Mouse (Mus musculus) hematopoietic stem cell, adult 5-6 weeks (primary cell): ENCODE measurements around the gene Epb41l4b. TPM values are rescaled to one million over a fixed set of nuclear protein-coding genes. Genes with fewer than 3 reads are reported as not detected.

ENCODE experiments used
- ATAC-seq, 2 experiments: fragments of 125-278 bp in 1 of 2; replicated peaks in 1 of 2; 2 replicates each; pipeline ENCODE4 v1.8.0; 2016 to 2017; ENCODE audit warnings: inconsistent platforms in 2 of 2, mild to moderate bottlenecking in 2 of 2, moderate number of reproducible peaks in 2 of 2, low read depth in 1 of 2, moderate TSS enrichment in 1 of 2; ENCODE audit not compliant: low FRiP score in 2 of 2, poor library complexity in 2 of 2, severe bottlenecking in 2 of 2, insufficient read depth in 1 of 2, low TSS enrichment in 1 of 2
- total RNA-seq: library from RNA; stranded (forward); fragments of 172-1452, 232-1000 nt; gene quantifications from 2 replicates; pipeline ENCODE4 v1.2.3, GENCODE M21; 2017

Epb41l4b gene
- total RNA-seq, 1 experiment from 2014 or later = 36.3 TPM

DNA sequence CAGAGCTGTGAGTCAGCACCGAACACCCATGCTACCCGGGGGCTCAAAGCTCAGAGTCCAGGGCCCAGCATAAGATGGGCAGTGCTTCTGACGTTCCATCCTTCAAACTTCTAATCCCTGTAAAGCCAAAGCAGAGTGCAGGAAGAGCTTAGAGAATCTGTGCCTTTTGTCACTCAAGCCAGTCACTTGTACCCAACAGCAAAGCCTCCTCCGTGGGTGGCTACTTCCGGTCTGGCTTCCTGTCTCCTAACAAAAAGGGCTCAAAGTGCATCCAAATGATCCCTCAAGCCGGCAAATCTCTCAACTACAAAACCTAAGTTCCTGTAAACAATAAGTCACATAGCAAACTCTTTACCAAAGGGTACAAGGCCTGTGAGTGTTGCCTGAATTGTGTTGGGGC, 193.7 kb downstream of the Epb41l4b start:
- ATAC-seq = no peak

DNA sequence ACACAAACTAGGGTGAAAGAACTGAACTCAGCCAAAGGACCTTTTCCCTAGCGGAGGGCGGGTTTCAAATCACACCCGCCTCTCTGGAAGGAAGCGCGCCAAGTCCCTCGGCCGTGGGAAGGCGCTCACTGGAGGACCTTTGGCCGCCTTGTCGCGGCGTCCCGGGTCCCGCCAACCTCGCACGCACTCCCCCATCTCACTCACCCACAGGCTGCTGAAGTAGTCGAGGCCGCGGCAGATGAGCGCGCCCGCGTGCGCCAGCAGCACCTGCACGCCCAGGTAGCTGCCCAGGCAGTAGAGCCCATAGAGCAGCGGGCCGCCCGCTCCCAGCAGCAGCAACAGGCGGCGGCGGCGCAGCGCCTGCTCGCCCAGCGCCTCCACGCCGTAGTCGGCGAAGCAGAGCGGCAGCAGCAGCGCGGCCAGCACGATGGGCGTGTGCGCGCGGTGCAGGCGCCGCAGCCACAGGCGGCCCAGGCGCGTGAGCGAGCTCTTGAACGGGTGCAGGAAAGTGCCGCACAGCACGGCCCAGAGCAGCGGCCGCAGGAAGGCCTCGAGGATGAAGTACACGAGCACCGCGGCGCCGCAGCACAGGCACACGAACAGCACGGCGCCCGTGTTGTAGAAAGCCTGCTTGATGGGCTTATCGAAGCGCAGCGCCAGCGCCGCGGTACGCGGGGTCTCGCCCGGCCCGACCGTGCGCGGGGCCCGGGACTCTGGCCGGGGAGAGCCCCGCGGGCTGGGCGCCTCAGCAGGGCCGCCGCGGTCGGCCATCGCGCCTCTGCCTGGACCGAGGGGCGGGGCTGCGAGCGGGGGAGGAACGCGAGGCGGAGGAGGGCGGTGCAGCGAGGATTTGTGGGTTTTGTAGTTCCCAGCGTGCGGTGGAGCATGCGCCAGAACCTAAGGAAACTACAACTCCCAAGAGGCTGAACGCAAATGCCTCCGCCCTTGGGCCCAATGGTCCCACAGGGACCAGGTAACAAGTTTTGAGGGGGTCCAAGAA, 196.3 kb downstream of the Epb41l4b start, which contains the start of gene Tmem245:
Tmem245 (minus strand) TSS at position 797 of the 1,000 bp plus-strand sequence.
- peak; percentile 97 to 98 for ATAC-seq

DNA sequence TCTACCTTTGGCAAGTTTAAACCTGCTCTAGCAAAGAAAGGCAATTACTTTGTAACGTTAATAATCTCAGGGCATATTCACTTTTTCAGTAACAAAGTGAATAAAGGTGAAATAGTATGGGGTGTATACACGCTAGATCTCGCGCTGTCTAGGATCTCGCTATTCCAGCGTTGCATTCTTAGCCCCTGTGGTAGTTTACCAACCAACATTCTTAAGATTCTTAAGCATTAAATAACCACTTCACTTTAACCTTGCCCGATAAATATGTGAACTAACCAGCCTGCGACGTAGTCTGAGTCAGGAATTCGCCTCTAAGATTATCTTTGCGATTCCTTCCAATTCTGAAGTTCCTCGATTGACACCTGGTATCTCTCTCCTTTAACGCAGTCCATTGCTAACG, 197.1 kb downstream of the Epb41l4b start:
- ATAC-seq = no peak

DNA sequence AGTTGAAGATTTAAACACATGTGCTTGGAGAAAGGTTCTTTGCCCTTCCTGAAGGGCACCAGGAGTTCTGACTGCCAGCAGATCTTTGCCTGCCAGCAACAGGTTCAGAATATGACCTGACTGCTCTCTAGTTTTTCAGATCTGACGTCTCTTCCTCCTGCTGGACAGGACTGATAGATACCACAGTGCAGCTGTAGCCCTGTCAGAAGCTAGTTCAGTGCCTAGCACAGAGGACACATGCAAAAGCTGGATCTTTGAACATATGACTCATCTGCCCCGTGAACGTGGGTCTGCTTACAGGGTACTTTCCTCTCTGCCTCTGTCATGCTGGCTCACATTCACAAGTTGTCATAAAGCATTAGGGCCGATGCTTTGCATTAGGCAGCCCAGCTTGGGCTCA, 199.0 kb downstream of the Epb41l4b start:
- no peak for ATAC-seq

DNA sequence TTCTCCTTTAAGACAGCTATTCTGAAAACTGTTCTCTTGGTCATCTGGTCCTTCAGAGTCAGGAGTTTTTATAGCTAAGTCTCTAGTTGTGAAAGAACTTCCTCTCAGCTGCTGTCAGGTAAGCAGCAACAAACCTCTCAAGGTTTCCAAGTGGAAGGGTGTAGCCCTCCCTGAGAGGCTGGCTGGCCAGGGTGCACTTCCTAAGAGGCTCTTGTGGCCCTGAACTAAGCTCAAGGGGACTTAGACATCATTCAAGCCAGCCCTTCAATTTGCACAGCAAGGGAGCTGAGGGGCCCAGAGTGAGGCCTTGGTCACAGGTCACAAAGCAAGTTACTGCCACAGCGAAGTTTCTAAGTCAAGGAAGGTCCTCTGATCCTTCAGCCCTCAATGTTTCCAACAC, 200.0 kb downstream of the Epb41l4b start:
- no peak for ATAC-seq

DNA sequence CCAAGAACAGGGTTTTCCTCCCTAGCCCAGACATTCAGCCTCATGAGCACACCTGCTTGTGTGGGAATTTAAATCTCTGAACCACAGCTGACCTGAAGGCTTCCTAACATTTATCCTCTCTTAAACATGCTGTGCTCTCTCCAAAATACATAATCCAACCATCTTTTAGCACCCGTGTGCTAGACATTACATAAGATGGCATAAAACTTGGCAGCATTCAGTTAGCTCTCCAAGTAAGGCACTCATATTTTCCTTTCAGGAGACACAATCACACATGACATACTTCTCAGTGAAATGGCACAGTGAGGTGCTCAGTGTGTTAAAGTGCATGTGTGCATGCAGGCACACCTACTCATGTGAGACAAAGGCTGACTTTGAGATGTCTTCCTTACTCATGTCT, 200.7 kb downstream of the Epb41l4b start:
- no peak for ATAC-seq

Other genes starting within 250 kb of the Epb41l4b start
- gene Tmem245, start 196.0 kb downstream of the Epb41l4b start, total RNA-seq = 10.2 and 11.8 TPM in 2 replicates
- 0.19 TPM in 1 of 2 replicates, not detected in the other for gene Frrs1l, start 153.0 kb downstream of the Epb41l4b start, total RNA-seq
- gene Ptpn3, start 158.4 kb upstream of the Epb41l4b start, total RNA-seq = 5.8 and 18.5 TPM in 2 replicates